Mouse (Mus musculus) thymus, adult 18-20 months (tissue): Measurements from ENCODE around the gene Gm21994.
"Not testable (repeated sequence)": the region's sequence is repeated elsewhere in the genome, so short reads cannot be mapped to it uniquely, and the experiment has no call there.

ENCODE experiments used
- DNase-seq, 2 experiments: peaks; one replicate each; pipeline ENCODE4 v3.0.0; 2022; ENCODE audit warnings: mixed read lengths in 2 of 2

The Gm21994 gene

GRCm38 (mm10) chr2:150255491-150255890 lies at the start of gene Gm21994:
Gene Gm21994, minus strand, starts transcription at chr2:150255591.
- not testable (repeated sequence) for DNase-seq

DNA sequence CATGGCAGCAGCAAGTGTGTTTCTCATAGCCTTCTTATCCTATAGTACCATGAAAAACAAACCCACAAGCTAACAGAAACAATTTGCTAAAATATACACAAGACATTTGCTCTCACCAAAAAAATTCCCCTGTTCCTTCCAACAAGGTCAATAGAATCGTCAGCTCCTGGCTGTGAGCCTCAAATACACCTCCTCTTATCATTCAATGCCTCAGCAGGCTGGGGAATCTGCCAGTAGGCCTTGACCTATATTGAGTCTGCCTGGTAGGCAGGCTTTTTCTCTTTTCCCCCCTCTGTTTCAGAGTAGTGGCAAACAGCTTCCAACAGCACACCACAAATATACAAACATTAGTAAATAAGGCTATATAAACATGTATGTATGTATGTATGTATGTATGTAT lies 43.7 kb upstream of the Gm21994 start:
- no peak for DNase-seq

DNA sequence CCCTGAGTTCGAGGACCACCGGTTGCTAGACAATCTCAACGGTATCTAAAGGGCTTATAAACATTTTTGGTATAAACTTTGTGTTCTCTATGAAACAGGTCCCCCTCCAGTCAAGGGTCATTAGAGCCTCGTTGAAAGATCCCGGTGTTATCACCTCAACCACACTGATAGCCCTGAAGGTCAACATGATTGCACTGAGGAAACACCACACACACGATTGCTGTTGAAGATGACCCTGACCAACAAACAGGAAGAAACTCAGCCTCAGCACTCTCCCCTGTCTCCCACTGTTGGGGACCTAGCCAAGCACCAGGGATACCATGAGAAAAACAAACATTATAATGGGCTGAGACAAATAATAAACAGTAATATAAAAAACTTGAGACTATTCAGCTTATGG lies 38.3 kb upstream of the Gm21994 start:
- DNase-seq = no peak

DNA sequence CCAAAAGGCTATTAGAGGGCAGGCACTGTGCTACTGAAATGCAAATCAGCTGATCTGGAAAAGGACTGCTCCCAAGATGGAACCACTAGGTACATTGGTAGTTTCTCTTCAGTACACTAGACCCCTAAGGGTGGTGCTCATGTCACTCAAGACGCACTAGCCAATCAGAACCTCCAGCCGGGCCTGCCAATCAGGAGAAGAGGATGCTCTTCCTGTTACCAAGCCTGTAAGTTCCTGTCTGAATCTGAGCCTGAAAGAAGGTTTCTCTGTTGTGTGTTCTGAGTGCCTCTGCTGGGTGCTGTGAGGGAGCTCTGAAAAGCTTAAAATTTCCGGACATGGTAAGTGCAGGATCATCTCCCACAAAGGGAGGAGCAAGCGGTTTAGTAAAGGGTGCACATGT lies 1.9 kb upstream of the Gm21994 start, which contains the start of gene Gm14124:
Gene Gm14124 (plus strand): TSS at position 227 of the 400 bp plus-strand sequence.
- not testable (repeated sequence) for DNase-seq

DNA sequence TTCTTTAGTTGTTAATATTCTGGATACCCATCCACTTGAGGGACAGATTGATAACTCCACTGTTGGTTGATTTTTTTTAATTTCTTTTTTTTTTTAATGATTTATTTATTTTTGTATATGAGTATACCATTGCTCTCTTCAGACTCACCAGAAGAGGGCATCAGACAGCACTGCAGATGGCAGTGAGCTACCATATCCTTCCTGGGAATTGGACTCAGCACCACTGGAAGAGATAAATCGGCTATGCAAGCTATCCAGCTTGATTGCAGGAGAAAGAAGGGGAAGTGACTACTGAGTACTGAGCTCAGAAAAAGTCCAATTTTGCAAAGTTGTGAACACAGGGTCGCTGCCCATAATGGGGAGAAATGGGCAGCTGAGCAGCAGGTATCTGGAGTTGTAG lies 1.5 kb upstream of the Gm21994 start:
- not testable (repeated sequence) for DNase-seq

DNA sequence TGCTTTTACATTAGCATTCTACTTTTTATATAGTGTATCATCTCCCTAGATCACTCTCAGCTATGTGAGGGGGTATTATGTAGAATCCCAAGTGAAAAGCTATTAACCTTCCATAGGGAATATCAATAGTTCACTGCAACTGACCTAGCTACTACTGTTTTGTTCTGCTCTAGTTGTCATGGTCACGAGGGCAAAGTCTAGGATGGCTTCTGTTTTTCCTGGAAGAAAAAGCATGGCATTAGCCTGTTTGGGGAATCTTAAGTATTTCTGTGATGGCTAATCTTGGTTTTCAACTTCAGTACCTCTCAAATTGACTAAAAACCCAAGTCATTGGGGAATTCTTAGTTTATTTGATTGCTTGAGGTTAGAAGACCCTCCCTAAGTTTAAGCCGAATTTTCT lies 12.2 kb downstream of the Gm21994 start:
- DNase-seq = no peak

- not testable (repeated sequence) for DNase-seq
These were observed 32.1 kb downstream of the Gm21994 start for GRCm38 (mm10) chr2:150223263-150223662.

DNA sequence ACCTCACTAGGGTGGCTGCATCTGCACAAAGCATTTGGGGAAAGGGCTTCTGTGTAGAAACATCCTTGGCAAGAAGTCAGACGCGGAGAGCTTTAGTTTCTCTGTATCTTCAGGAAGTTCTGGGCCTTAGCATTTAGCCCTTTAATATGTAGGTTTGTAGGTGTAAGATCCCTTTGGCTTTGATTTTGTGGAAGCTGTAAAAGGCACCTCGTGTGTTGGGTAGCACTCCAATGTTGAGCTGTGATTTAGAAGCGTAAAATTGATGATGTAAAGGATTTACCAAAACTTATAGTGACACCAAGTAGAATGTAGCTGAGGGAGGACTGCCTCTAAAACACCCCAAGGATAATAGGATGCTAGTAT lies 37.0 kb downstream of the Gm21994 start:
- DNase-seq = not testable (repeated sequence)

- DNase-seq = peak; percentile 28 to 47
These were observed 37.6 kb downstream of the Gm21994 start, which contains the start of gene Zfp937 for GRCm38 (mm10) chr2:150217600-150218362. Gene Zfp937, plus strand, starts transcription at chr2:150218073.
